Mouse (Mus musculus) cerebellum, adult 2 months (tissue): Measurements from ENCODE around the gene Pank1. TPM values are rescaled to one million over a fixed set of nuclear protein-coding genes. Genes with fewer than 3 reads are reported as not detected.
A peak's percentile ranks its signal among the peaks of the same experiment; 100 is the strongest.

Experiments
- DNase-seq, 2 experiments: peaks; one replicate each; pipeline ENCODE4 v3.0.0; 2021
- H3K27ac ChIP-seq: fragments of 200-500 bp; 2 replicates; pipeline ENCODE4 v1.5.1; 2012; ENCODE audit warnings: low read length, control low read depth, inconsistent platforms; ENCODE audit not compliant: insufficient read depth
- H3K27me3 ChIP-seq: fragments of 200-500 bp; 2 replicates; pipeline ENCODE4 v1.6.1; 2012; ENCODE audit warnings: inconsistent platforms, mild to moderate bottlenecking, low read length, moderate library complexity; ENCODE audit not compliant: control insufficient read depth, insufficient read depth
- H3K4me1 ChIP-seq: fragments of 200-500 bp; 2 replicates; pipeline ENCODE4 v1.6.1; 2011; ENCODE audit warnings: low read length; ENCODE audit not compliant: control insufficient read depth, insufficient read depth
- H3K4me3 ChIP-seq: fragments of 200-500 bp; replicated peaks from 2 replicates; pipeline ENCODE3; 2011; ENCODE audit warnings: mild to moderate bottlenecking, low read depth, low read length, control low read depth; ENCODE audit not compliant: insufficient read depth
- CTCF ChIP-seq: fragments of 200-500 bp; IDR thresholded peaks from 2 replicates; pipeline ENCODE4 v1.5.1; 2011; ENCODE audit warnings: low read depth, mild to moderate bottlenecking, control low read depth, low read length, moderate library complexity, borderline replicate concordance; ENCODE audit not compliant: insufficient read depth
- POLR2A ChIP-seq: fragments of 200-500 bp; IDR thresholded peaks from 2 replicates; pipeline ENCODE4 v1.6.1; 2011; ENCODE audit warnings: low read length, control low read depth, borderline replicate concordance; ENCODE audit not compliant: insufficient read depth
- WGBS: fragments of 180-500 bp; shearing (Covaris S2); methylation state at CpG from one replicate; pipeline ENCODE4 v1.1.7; 2018; 5-methylcytosine and 5-hydroxymethylcytosine counted together
- polyA plus RNA-seq: library from polyadenylated mRNA; depleted of rRNA; stranded (reverse); fragments of >200 nt; gene quantifications from 2 replicates; pipeline ENCODE4 v1.2.3, GENCODE M21; 2012

Pank1 gene
- polyA plus RNA-seq, 1 experiment = 6.9 TPM

DNA sequence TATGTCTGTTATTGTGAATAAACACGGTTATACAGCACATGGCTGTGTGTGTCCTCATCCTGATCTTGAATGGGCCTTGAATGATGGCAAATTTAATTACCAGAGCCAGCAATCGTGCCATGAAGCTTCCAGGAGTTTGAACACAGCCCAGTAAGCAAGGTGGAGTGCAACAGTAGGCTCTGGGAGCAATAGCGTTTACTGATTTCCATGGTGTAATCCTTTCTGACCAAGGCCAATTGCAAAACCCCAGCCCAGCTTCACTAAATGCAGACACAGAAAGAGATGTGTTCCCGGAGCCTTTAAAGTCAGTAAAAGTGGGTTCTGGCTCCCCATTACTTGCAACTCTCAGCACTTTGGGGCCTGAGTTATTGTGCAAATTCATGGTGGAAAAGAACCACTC, 47.6 kb downstream of the Pank1 start:
- TF ChIP-seq POLR2A (no peak), CTCF (no peak)
- H3K4me1 ChIP-seq = no peaks in the 10 kb centered on the region; the same call in none of the 2 replicates
- WGBS = 79% methylated on average over 4 of the region's 4 CpGs
- no peak overlapping the region for H3K27ac ChIP-seq
- no peak for DNase-seq
- no peaks in the 10 kb centered on the region for H3K27me3 ChIP-seq
- H3K4me3 ChIP-seq = no peak overlapping the region

DNA sequence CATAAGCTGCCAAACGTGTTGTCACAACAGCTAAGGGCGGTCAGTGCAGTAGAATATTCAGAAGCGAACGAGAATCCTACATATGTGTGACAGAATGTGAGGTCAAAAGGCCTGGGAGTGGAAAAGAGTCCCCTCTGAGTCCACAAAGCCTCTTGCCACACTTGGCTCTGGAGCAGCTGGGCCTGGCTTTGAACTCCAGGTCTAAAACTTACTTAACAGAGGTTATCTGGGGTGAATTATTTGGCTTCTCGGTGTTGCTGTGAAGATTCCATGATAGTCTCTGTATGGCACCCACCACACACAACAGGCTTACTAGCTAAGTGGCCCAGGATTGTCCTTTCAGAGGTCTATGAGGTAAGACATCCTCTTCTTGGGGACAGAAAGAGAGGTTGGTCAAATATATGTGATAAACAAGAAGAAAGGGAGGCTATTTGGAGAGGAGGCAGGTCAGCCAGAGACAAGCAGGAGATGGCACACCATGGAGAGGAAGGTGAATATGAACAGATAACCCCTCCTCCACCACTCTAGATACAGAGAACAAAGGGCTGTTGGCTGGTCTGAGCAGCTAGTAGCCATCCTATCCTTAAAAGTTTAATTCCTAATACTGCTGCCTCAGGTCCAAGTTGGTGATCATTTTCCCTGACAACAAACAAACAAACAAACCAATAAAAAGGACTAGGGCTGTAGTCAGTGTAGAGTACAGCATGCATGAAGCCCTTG, 51.2 kb downstream of the Pank1 start:
- WGBS = 90% methylated on average over 5 of the region's 5 CpGs
- Histone ChIP-seq H3K27ac (no peak overlapping the region), H3K27me3 (no peaks in the 10 kb centered on the region), H3K4me3 (no peak overlapping the region), H3K4me1 (peaks cover 3% of the 10 kb centered on the region)
- no peak for DNase-seq
- TF ChIP-seq CTCF (no peak), POLR2A (no peak)

DNA sequence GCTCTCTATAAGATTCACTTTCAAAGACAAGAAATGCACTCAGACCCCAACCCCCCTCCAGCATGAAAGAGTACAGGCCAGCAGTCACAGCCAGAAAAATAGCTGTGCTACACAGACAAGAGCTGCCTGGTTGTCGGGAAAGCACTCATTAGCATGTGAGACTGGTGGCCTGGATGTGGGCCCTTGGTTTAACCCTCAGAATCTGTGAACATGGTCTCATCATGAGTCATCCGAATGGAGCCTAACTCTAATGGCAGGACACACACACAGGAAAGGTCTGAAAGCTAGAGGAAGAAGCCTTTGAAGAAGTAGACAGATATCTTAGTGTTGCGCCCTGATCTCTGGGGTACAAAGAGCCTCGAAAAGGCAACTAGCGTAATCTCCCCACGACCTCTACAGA, 51.8 kb downstream of the Pank1 start:
- 93% methylated on average over 6 of the region's 6 CpGs for whole genome bisulfite sequencing
- Histone ChIP-seq H3K4me3 (no peak overlapping the region), H3K4me1 (peaks cover 3% of the 10 kb centered on the region), H3K27ac (no peak overlapping the region), H3K27me3 (no peaks in the 10 kb centered on the region)
- no peak for DNase-seq
- TF ChIP-seq POLR2A (no peak), CTCF (no peak)

DNA sequence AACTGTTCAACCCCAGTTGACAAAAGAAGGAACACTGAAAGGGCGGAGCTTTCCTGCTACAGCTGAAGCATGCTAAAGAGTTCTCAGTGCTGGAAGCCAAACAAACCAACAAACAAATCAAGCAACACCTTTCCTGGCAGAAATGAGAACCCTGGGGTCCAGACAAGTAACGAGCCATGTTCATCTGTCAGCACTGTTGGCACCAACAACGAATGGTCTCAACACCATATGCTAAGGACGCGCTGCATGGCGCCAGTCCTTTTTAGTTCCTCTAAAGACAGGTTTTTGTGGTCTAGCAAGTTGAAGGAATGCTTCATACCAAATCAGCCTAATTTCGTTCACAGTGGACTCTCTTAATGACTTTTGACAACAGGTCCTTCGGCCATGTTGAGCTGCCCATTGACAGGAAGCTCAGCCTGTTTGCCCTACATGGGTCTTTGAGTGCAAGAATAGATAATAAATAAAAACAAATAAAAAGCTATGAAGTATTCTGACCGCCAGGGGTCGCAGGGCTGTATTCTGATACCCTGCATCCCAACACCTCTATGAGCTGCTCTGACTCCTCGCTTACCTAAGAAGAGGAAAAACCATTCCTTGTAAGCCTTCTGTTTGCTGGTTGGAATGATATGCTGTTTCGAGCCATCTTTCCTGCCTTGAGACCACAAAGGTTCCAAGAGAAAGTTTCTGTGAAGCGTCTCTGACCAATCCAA, 53.2 kb downstream of the Pank1 start:
- H3K4me1 ChIP-seq = peaks cover 3% of the 10 kb centered on the region
- 22% methylated on average over 13 of the region's 13 CpGs for WGBS
- H3K27ac ChIP-seq = no peak overlapping the region
- TF ChIP-seq CTCF = peak; percentile 41; the same call in 1 of the 2 replicates
- no peak for TF ChIP-seq POLR2A
- H3K27me3 ChIP-seq = no peaks in the 10 kb centered on the region
- H3K4me3 ChIP-seq = no peak overlapping the region
- peak; percentile 40 to 63 for DNase-seq

DNA sequence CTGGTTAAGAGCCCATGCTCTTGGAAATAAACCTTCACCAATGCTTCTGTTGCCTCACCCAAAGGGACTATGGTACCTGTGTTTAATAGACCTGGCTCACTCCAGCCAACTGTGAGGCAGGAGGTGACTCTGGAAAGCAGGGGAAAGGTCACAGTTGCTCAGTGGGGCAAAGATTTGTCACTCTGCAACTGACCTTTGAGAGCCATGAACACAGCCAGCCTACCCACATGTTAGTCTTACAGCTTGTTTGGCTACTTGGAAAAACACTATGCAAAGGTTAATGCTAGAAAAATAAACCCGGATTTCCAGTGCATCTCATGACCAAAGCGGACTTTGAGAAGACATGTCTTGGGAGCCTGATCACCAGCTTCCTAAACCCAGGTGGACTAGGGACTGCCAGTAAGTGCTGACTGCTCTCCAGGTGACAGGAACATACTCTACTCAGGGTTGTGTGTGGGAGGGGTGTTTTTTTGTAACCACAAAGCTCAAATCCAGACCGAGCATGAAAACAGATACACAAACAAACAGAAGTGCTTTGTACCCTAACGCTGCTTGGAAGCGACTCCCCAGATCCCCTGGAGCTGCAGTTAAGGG, 59.6 kb downstream of the Pank1 start:
- no peak overlapping the region for H3K4me3 ChIP-seq
- TF ChIP-seq CTCF (no peak), POLR2A (no peak)
- DNase-seq = no peak
- WGBS = 89% methylated on average over 5 of the region's 5 CpGs
- no peaks in the 10 kb centered on the region for H3K4me1 ChIP-seq
- H3K27me3 ChIP-seq = no peaks in the 10 kb centered on the region
- no peak overlapping the region for H3K27ac ChIP-seq

DNA sequence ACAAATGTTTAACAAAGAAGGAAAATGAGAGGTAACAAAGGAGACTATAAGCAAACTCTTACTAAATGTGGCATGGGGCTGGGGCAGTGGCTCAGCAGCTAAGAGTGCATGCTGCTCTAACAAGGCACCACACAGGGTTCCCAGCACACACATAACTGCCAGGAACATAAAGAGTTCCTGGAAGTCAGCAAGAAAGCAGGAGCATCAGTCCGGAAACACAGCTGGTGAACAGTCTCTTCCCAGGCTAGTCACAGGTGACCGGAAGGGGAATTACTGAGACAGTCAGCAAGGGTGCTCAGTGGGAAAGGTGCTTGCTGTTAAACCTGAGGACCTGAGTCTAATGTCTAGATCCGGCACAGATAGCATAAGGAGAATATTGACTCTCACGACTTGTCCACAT, 63.9 kb downstream of the Pank1 start:
- no peaks in the 10 kb centered on the region for H3K27me3 ChIP-seq
- no peak for DNase-seq
- no peaks in the 10 kb centered on the region for H3K4me1 ChIP-seq
- H3K4me3 ChIP-seq = no peak overlapping the region
- 73% methylated on average over 4 of the region's 4 CpGs for WGBS
- TF ChIP-seq POLR2A = no peak
- no peak for TF ChIP-seq CTCF
- H3K27ac ChIP-seq = no peak overlapping the region

DNA sequence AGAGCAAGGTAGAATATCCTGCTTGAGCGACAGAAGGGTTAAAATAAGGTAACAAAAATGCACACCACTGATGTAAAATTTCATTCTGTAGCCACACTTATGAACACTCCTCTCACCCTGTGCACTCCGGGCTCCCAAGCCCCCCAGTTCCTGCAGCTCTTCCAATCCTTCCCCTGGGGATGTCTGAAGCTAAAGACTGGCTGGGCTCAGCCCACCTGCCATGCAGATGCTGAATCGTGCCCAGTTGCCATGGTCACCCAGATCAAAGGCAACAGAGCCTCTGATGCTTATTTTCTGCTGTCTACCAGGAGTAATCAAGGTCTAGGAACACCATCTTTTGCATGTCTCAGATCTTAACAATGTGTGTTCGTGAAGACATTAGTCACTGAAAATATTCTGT, 64.6 kb downstream of the Pank1 start:
- no peaks in the 10 kb centered on the region for H3K4me1 ChIP-seq
- no peak overlapping the region for H3K4me3 ChIP-seq
- WGBS = 45% methylated on average over 4 of the region's 4 CpGs
- H3K27me3 ChIP-seq = no peaks in the 10 kb centered on the region
- no peak for DNase-seq
- H3K27ac ChIP-seq = no peak overlapping the region
- TF ChIP-seq POLR2A (no peak), CTCF (no peak)
